Mouse (Mus musculus): ENCODE data around the gene H2al1n.
"Not testable (repeated sequence)": the region's sequence is repeated elsewhere in the genome, so short reads cannot be mapped to it uniquely, and the experiment has no call there.

Gene H2al1n

GRCm38 (mm10) chrX:14210848-14211247, at the start of gene H2al1n:
Gene H2al1n (plus strand): TSS chrX:14211148.
- not testable (repeated sequence) for DNase-seq (ENCODE audit: low read depth)

- DNase-seq (ENCODE audit: low read depth): no peak
These were observed 11.7 kb upstream of the H2al1n start for GRCm38 (mm10) chrX:14199284-14199683.

- peak; percentile 2 for DNase-seq (ENCODE audit: low read depth)
These were observed 4.7 kb upstream of the H2al1n start for GRCm38 (mm10) chrX:14206112-14206875.

DNA sequence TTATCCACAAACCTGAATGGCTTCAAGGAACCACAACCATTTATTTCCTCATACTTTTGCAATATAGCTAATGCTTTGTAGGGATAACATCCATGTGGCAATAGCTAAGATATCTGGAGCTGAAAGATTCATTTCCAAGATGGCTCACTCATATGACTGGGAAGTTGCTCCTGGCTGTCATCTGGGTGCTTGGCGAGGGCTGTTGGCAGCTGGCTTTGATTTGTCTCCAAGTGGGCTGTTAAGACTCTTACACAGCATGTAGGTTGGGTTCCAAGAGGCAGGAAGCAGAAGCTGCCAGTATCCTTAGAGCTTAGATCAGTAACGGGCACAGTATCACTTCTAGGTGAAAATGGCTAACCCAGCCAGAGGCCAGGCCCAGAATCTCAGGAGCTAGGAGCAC, 18.3 kb downstream of the H2al1n start:
- DNase-seq (ENCODE audit: low read depth): peak; percentile 2

- DNase-seq (ENCODE audit: low read depth): no peak
These were observed 48.8 kb downstream of the H2al1n start for GRCm38 (mm10) chrX:14259597-14260239.
